Mouse (Mus musculus): Measurements from ENCODE around the gene Zcrb1. TPM values are rescaled to one million over a fixed set of nuclear protein-coding genes. Genes with fewer than 3 reads are reported as not detected.
"Not testable (repeated sequence)": the region's sequence is repeated elsewhere in the genome, so short reads cannot be mapped to it uniquely, and the experiment has no call there.

The Zcrb1 gene
- total and polyA plus RNA-seq, 3 experiments = 49.1 to 146 (median 60.3) TPM

GRCm38 (mm10) chr15:93375696-93376095 is 22.4 kb downstream of the Zcrb1 start:
- no peaks in the 10 kb centered on the region for H3K27me3 ChIP-seq (replicated peaks)
- H3K4me3 ChIP-seq (replicated peaks in 1 of 3; ENCODE audit: low read depth in 2 of 3, low read length in 2 of 3, poor library complexity in 1 of 3) = no peak overlapping the region
- no peaks in the 10 kb centered on the region for H3K79me2 ChIP-seq (replicated peaks; ENCODE audit: control insufficient read depth, extremely low read depth, insufficient read depth, poor library complexity, severe bottlenecking)
- H3K9ac ChIP-seq (ENCODE audit: insufficient read depth, low read depth) = no peak overlapping the region
- dilution Hi-C loops (cut with MboI; ENCODE audit: extremely low pct_ligation_motif_present, extremely low pct_unique_long_range_greater_than_20kb, low sequenced_read_pairs) = no loop called here
- no peak overlapping the region for H3K4me2 ChIP-seq (ENCODE audit: insufficient read depth, low read depth, poor library complexity, severe bottlenecking)
- no peaks in the 10 kb centered on the region for H3K36me3 ChIP-seq (replicated peaks in 1 of 2; ENCODE audit: control insufficient read depth in 1 of 2, insufficient read depth in 1 of 2, low read length in 1 of 2)
- H3K4me1 ChIP-seq (ENCODE audit: control insufficient read depth in 1 of 2, insufficient read depth in 2 of 2) = no peaks in the 10 kb centered on the region
- TF ChIP-seq SIN3A (IDR thresholded peaks at IDR 0.05; ENCODE audit: low read length) (no peak), ZMIZ1 (IDR thresholded peaks at IDR 0.05; ENCODE audit: low read depth, low read length) (no peak), USF1 (IDR thresholded peaks at IDR 0.05; ENCODE audit: low read depth, low read length) (no peak), CHD2 (IDR thresholded peaks at IDR 0.05; ENCODE audit: low read length) (no peak), RAD21 (IDR thresholded peaks at IDR 0.05; ENCODE audit: low read depth, low read length) (no peak), POLR2AphosphoS2 (IDR thresholded peaks at IDR 0.05; ENCODE audit: low read depth, low read length) (no peak), MEF2A (IDR thresholded peaks at IDR 0.05; ENCODE audit: borderline replicate concordance, low read depth, low read length) (no peak), TBP (conservative IDR thresholded peaks at IDR 0.05; ENCODE audit: low read depth, low read length) (no peak), JUND (conservative IDR thresholded peaks at IDR 0.05; ENCODE audit: low read depth, low read length) (no peak), ZC3H11A (IDR thresholded peaks at IDR 0.05; ENCODE audit: low read depth, low read length) (no peak), ZKSCAN1 (IDR thresholded peaks at IDR 0.05; ENCODE audit: borderline replicate concordance, low read depth, low read length) (no peak), JUN (IDR thresholded peaks at IDR 0.05; ENCODE audit: insufficient read depth, low read depth, low read length) (no peak), ETS1 (conservative IDR thresholded peaks at IDR 0.05; ENCODE audit: low read depth, low read length) (no peak), NELFE (IDR thresholded peaks at IDR 0.05; ENCODE audit: low read depth, low read length) (no peak), ZNF384 (IDR thresholded peaks at IDR 0.05; ENCODE audit: low read depth, low read length) (no peak), NRF1 (IDR thresholded peaks at IDR 0.05; ENCODE audit: low read depth, low read length) (no peak), SMC3 (IDR thresholded peaks at IDR 0.05; ENCODE audit: low read depth, low read length) (no peak), ELF1 (IDR thresholded peaks at IDR 0.05; ENCODE audit: low read depth, low read length) (no peak), UBTF (IDR thresholded peaks at IDR 0.05; ENCODE audit: low read depth, low read length) (no peak), HCFC1 (IDR thresholded peaks at IDR 0.05; ENCODE audit: low read depth, low read length) (no peak)
- in situ Hi-C loops (cut with MboI; ENCODE audit: low pct_ligation_motif_present, low pct_unique_long_range_greater_than_20kb, low sequenced_read_pairs) = loop anchor here (10.0 kb wide), 1 partner anchor 59 kb away; no protein-coding TSS in a partner anchor
- no peak for DNase-seq (ENCODE audit: extremely low read depth)
- no peaks in the 10 kb centered on the region for H3K9me3 ChIP-seq (replicated peaks; ENCODE audit: low read length)
- no peak overlapping the region for H3K27ac ChIP-seq (ENCODE audit: insufficient read depth, low read depth)

GRCm38 (mm10) chr15:93372525-93373119 is 25.5 kb downstream of the Zcrb1 start:
- dilution Hi-C loops (cut with MboI; ENCODE audit: extremely low pct_ligation_motif_present, extremely low pct_unique_long_range_greater_than_20kb, low sequenced_read_pairs); H3K79me2 ChIP-seq (replicated peaks; ENCODE audit: control insufficient read depth, extremely low read depth, insufficient read depth, poor library complexity, severe bottlenecking); H3K27ac ChIP-seq (ENCODE audit: insufficient read depth, low read depth); DNase-seq (ENCODE audit: extremely low read depth); H3K4me2 ChIP-seq (ENCODE audit: insufficient read depth, low read depth, poor library complexity, severe bottlenecking); H3K9ac ChIP-seq (ENCODE audit: insufficient read depth, low read depth); H3K9me3 ChIP-seq (replicated peaks; ENCODE audit: low read length); H3K27me3 ChIP-seq (replicated peaks); H3K36me3 ChIP-seq (replicated peaks in 1 of 2; ENCODE audit: control insufficient read depth in 1 of 2, insufficient read depth in 1 of 2, low read length in 1 of 2); H3K4me1 ChIP-seq (ENCODE audit: control insufficient read depth in 1 of 2, insufficient read depth in 2 of 2); H3K4me3 ChIP-seq (replicated peaks in 1 of 3; ENCODE audit: low read depth in 2 of 3, low read length in 2 of 3, poor library complexity in 1 of 3): not testable (repeated sequence)
- in situ Hi-C loops (cut with MboI; ENCODE audit: low pct_ligation_motif_present, low pct_unique_long_range_greater_than_20kb, low sequenced_read_pairs) = loop anchor here (10.0 kb wide), 1 partner anchor 62 kb away; no protein-coding TSS in a partner anchor

Data from CH12.LX (cell line).